Mouse (Mus musculus): Measurements from ENCODE around the gene Nebl. TPM values are rescaled to one million over a fixed set of nuclear protein-coding genes. Genes with fewer than 3 reads are reported as not detected.
"Not testable (repeated sequence)": the region's sequence is repeated elsewhere in the genome, so short reads cannot be mapped to it uniquely, and the experiment has no call there.

Gene Nebl
- polyA plus RNA-seq, 1 experiment from 2014 or later: 0.45 TPM

DNA sequence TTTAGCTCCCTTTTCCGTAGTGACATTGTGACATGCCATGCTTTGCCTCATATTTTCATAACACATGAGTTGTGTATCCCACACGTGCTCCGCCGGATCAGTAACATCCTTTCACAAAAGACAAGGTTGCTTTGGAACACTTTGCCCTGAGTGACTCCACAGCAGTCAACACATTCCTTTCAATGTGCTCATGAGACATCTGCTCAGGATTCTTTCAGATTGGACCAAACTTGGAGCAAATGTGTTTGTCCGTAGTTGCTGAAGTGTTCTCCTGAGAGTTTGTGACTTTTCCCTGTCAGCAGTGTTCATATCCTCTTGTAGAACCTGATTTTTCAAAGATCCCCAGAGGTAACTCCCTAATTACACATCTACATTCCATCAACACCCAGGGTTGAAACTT, 414.4 kb downstream of the Nebl start:
- 78% methylated on average over 5 of the region's 5 CpGs for WGBS (ENCODE audit: insufficient replicate concordance)
- ATAC-seq: no peak

DNA sequence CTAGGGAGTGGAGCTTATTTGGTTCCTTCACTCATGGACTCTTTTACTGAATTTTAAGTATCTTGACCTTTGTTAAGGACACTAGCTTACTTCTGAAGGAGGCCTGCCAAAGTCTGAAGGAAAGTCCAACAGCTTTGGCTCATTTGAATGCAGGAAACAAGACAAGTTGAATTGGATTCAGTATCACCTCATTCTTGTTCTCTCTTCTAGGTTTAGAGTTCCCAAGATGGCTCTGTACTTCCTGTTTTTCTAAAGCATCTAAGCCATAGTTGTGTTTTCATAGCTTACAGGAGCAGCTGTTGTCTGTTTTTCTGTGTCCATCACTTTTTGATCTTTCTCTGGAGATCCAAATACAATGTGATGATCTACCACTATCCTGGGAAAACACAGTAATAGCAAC, 429.9 kb downstream of the Nebl start:
- Histone ChIP-seq H3K9ac (replicated peaks) (no peak overlapping the region), H3K36me3 (replicated peaks; ENCODE audit: insufficient read depth, low read length) (no peaks in the 10 kb centered on the region), H3K4me1 (ENCODE audit: insufficient read depth) (no peaks in the 10 kb centered on the region), H3K9me3 (ENCODE audit: low read length) (no peaks in the 10 kb centered on the region), H3K4me3 (ENCODE audit: low read depth, low read length) (no peak overlapping the region), H3K27me3 (ENCODE audit: insufficient read depth, low read length) (no peaks in the 10 kb centered on the region), H3K27ac (ENCODE audit: low read depth) (no peak overlapping the region), H3K4me2 (ENCODE audit: low read depth, low read length) (no peak overlapping the region)
- TF ChIP-seq EP300 (IDR thresholded peaks at IDR 0.05; ENCODE audit: low read depth) (no peak), CTCF (IDR thresholded peaks at IDR 0.05; ENCODE audit: low read depth) (no peak)
- no peak for ATAC-seq
- no peak for DNase-seq

More for the DNA sequence above, 414.4 kb downstream of the Nebl start:
- Histone ChIP-seq H3K4me1 (ENCODE audit: insufficient read depth) (no peaks in the 10 kb centered on the region), H3K4me2 (ENCODE audit: low read depth, low read length) (no peak overlapping the region), H3K27ac (ENCODE audit: low read depth) (no peak overlapping the region), H3K9ac (replicated peaks) (no peak overlapping the region), H3K27me3 (ENCODE audit: insufficient read depth, low read length) (no peaks in the 10 kb centered on the region), H3K36me3 (replicated peaks; ENCODE audit: insufficient read depth, low read length) (no peaks in the 10 kb centered on the region), H3K9me3 (ENCODE audit: low read length) (no peaks in the 10 kb centered on the region), H3K4me3 (ENCODE audit: low read depth, low read length) (no peak overlapping the region)
- DNase-seq: no peak
- TF ChIP-seq CTCF (IDR thresholded peaks at IDR 0.05; ENCODE audit: low read depth): no peak
- TF ChIP-seq EP300 (IDR thresholded peaks at IDR 0.05; ENCODE audit: low read depth): no peak

DNA sequence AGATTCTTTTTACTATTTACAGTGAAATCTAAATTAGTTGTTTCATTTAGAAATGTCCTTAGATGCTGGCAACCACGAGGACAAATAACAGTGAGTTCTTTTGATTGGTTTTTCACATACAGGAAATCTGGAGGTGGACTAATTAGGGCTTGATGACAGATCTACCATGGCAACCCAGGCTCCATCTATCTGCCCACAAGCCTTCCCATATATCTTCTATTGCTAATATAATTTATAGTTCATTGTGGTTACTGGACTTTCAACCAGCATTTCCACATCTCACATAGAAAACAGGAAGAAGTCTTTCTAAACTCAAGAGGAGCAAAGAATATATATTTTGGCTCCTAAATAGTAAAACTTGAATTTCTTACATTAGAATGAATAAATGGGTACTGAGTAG, 433.8 kb downstream of the Nebl start:
- Histone ChIP-seq H3K36me3 (replicated peaks; ENCODE audit: insufficient read depth, low read length) (no peaks in the 10 kb centered on the region), H3K4me2 (ENCODE audit: low read depth, low read length) (no peak overlapping the region), H3K27me3 (ENCODE audit: insufficient read depth, low read length) (no peaks in the 10 kb centered on the region), H3K9ac (replicated peaks) (no peak overlapping the region), H3K27ac (ENCODE audit: low read depth) (no peak overlapping the region), H3K9me3 (ENCODE audit: low read length) (no peaks in the 10 kb centered on the region), H3K4me1 (ENCODE audit: insufficient read depth) (no peaks in the 10 kb centered on the region), H3K4me3 (ENCODE audit: low read depth, low read length) (no peak overlapping the region)
- 38% methylated on average over 1 of the region's 1 CpGs for WGBS (ENCODE audit: insufficient replicate concordance)
- DNase-seq: no peak
- no peak for TF ChIP-seq CTCF (IDR thresholded peaks at IDR 0.05; ENCODE audit: low read depth)
- TF ChIP-seq EP300 (IDR thresholded peaks at IDR 0.05; ENCODE audit: low read depth): no peak
- ATAC-seq: no peak

DNA sequence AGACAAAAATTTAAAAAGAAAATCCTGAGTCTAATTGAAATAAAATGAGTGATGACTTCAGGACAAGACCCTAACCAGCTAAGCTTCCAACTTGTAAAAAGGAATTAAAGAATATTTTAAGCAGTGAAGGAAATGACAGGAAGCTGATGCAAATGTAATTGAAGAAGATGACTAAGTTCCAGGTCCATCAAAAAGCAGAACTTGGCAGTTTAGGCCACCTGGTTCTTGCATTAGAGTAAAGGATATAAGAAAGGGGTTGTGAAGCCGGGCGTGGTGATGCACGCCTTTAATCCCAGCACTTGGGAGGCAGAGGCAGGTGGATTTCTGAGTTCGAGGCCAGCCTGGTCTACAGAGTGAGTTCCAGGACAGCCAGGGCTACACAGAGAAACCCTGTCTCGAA, 436.0 kb downstream of the Nebl start:
- 53% methylated on average over 4 of the region's 5 CpGs for WGBS (ENCODE audit: insufficient replicate concordance)
- not testable (repeated sequence) for ATAC-seq; DNase-seq; H3K4me3 ChIP-seq (ENCODE audit: low read depth, low read length); H3K9ac ChIP-seq (replicated peaks); H3K4me2 ChIP-seq (ENCODE audit: low read depth, low read length); H3K27me3 ChIP-seq (ENCODE audit: insufficient read depth, low read length); H3K36me3 ChIP-seq (replicated peaks; ENCODE audit: insufficient read depth, low read length); H3K4me1 ChIP-seq (ENCODE audit: insufficient read depth); H3K27ac ChIP-seq (ENCODE audit: low read depth); H3K9me3 ChIP-seq (ENCODE audit: low read length)

Small RNA genes lying within 50 kb of the gene (microRNA-seq; reads per million reads assigned to microRNA genes)
- not detected for gene Mir6419

All from liver, postnatal 0 days (tissue).